Mouse (Mus musculus): ENCODE measurements around the gene Sag.
"Not testable (repeated sequence)": the region's sequence is repeated elsewhere in the genome, so short reads cannot be mapped to it uniquely, and the experiment has no call there.

Sag gene

DNA sequence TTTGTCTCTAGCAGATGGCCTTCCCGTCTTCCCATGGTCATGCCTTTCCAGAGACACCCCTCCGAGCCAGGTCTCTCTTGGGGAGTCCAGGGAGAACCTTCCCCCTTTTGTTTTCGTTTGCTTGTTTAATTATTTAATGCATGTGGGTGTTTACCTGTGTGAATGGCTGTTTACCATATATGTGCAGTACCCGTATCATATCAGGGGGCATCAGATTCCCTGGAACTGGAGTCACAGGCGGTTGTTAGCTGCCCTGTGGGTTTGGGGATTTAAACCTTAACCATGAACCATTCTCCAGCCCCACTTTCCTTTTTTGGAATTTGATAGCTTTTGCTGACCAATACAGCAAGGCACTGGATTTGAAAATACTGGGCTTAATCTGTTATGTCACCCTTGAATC is 21.8 kb downstream of the Sag start:
- DNase-seq = no peak

DNA sequence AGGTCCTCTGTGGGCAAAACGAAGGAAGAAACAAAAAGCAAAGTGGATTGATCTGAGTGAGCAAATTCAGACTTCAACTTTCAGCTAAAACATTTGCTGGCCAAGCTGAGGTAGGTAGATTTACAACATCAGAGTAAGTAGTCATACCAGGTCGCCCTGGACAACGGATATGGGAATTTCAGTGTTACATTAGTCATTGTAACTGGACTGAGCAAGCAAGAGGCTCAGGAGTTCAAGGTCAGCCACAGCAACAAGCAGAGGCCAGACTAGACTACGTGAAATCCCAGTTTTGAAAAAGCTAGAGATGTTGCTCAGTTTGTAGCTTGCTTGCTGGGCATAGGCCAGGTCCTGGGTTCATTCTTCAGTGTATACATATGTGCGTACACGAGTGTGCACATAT is 22.5 kb downstream of the Sag start:
- DNase-seq = no peak

DNA sequence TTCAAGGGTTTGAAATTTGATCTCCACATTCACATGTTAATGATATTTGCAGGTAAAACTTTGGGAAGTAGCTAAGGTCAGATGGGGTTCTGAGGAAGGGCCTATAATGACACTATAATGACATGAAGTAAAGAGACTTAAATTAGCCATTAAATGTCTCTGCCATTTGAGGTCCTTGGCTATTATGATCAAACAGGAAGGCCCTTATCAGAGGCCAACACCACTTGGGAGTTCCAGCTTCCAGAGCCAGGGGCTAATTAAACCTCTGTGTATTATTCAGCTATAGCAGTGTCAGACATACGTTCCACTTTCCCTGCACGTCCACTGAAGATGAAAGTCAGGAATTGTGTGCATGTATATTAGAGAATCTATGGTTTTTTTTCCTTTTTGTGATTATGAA is 23.0 kb downstream of the Sag start:
- no peak for DNase-seq

DNA sequence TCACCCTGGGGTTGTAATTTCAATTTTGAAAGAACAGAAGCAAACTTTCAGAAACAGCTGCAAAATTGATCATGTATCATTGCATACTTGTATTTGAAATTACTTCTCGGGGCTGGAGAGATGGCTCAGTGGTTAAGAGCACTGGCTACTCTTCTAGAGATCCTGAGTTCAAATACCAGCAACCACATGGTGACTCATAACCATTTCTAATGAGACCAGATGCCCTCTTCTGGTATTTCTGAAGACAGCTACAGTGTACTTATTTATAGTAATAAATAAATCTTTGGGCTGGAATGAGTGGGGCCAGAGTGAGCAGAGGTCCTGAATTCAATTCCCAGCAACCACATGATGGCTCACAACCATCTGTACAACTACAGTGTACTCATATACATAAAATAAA is 24.0 kb downstream of the Sag start:
- not testable (repeated sequence) for DNase-seq

- DNase-seq = no peak
Observed at GRCm38 (mm10) chr1:87828185-87828584, 24.7 kb downstream of the Sag start.

DNA sequence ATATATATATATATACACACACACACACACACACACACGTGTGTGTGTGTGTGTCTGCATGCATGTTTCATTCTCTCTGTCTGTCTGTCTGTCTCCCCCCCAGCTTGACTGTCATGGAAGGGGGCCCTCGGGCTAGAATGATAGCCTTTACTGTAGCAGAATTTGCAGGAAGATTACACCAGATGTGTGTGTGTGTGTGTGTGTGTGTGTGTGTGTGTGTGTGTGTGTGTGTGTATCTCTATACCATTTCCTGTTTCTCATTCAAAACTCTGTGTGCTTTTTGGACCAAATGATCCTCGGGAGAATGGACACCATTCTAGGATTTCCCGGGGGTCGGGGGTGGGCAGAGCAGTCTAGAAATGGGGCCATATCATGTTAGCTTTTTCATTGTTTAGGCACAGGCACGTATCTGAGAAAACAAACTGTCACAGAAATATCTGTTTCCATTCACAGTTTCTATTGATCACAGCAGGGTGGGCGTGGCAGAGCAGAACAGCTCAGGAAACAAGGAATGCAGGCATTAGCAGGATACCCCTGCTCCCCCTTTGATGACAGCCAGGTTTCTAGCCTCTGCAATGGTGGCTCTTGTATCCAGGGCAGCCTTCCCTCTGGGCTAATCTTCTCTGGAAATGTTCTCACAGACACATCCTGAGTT is 25.6 kb downstream of the Sag start:
- DNase-seq = no peak

GRCm38 (mm10) chr1:87829621-87830211 is 26.2 kb downstream of the Sag start:
- DNase-seq = no peak

DNA sequence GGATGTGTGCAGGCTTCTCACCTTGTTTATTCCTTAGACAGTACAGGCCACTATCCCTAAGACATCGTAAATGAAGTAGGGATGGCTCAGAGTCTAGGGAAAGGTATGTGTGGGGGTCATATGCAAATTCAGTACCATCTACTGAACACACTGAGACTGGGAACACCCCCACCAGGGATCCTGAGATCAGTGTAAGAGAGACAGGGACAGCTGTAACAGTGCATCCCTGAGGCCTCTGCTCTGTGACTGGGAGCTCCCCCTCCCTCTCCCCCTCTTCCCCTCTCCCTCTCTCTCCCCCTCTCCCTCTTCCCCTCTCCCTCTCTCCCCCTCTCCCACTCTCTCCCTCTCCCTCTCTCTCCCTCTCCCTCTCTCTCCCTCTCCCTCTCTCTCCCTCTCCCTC is 33.0 kb downstream of the Sag start:
- DNase-seq = no peak

GRCm38 (mm10) chr1:87837018-87837417 is 33.5 kb downstream of the Sag start:
- DNase-seq = no peak

DNA sequence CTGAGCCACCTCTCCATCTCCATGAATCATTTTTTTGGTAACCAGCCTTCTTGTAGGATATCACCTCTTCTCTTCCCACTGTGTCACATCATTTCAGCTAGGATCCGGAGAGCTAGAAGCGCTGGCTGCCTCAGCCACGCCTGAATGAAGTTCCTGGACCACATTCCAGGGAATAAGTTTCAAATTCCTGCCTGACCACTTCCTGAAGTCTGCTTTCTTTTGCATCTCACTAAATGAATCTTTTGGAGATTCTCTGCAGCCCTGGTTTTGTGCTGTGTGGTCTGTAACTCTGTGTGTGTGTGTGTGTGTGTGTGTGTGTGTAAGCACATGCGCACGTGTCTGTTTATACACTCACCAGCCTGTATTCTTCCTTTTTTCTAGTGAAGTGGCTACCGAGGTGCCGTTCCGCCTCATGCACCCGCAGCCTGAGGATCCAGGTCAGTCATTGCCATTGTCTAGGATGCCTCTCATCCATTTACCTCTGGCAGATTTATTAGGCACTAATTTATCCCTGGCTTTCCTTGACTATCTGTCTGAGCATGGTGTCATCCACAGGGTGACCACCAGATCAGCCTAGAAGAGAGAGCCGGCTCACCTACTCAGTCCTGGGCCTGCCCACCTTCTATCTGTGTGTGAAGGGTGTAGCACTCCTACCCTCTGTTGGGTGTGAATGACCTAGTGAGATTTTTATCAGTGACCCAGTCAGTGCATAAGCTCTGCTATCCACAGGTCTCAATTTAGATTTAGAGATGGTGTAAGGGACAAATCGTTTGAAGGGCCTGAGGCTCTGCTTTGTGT is 37.1 kb downstream of the Sag start:
- DNase-seq = no peak

DNA sequence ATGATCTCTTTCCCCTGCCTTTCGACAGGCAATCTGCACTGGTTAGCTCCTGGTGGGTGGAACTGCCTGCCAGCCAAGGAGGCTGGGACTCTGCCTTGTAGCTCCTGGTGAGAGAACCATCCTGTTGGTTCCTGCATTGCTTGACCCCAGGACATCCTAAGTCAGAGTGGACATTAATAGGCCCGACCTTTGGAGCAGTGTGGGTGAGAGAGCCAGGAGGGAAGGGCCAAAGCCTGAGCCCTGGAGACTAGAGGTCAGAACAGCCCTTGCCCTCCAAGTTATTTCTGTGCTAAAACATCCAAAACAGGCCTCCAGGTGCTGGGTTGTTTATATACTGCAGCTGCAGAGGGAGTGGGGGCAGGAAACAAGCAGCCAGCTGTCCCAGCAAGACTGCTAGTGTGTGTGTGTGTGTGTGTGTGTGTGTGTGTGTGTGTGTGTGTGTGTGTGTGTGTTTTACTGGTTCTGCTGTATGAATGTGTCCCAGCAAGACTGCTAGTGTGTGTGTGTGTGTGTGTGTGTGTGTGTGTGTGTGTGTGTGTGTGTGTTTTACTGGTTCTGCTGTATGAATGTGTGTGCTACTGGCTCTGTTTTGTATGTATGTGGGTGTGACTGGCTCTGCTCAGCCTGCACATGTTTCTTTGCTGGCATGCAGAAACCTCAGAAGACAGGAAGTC is 43.5 kb downstream of the Sag start:
- no peak for DNase-seq

GRCm38 (mm10) chr1:87847475-87848168 is 44.1 kb downstream of the Sag start:
- no peak for DNase-seq

DNA sequence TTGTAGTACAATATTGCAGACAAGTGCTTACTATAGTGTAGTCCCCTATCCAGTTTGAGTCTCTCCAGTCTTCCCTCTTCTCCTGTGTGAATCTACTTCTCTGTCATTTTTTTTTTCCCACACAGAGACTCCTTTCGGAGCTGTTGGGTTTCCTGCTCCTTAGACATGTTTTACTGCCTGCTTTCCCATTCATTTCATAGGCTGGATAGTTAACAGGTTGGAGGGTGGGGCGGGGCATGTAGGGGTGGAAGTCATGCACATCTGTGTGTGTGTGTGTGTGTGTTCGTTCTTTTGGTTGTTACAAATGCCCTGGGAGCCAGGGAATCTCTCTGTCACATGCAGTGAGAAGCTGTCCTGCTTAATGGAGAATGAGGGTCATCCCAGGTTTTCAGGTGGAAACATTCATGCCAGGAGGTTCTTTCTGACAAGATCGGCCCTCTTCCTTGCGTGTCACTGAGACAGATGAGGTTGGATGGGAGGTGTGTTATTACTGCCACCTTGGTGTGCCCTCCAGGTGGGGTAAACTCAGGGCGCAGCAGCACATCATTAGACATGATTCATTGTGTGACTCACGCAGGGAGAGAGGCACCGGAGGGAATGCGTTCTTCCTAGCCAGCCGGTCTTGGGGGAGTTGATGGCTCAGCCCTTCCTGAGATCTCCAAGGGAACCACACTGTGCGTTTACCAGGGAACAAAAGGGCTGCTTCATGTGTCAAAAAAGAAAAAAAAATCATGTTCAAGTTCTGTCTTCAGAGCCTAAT is 44.9 kb downstream of the Sag start:
- DNase-seq = peak; percentile 17

- no peak for DNase-seq
Observed at GRCm38 (mm10) chr1:87849278-87849677, 45.8 kb downstream of the Sag start.

- no peak for DNase-seq
Observed at GRCm38 (mm10) chr1:87851344-87851743, 47.9 kb downstream of the Sag start.

GRCm38 (mm10) chr1:87852081-87852790 is 48.8 kb downstream of the Sag start:
- peak; percentile 54 for DNase-seq

GRCm38 (mm10) chr1:87852892-87853600 is 49.6 kb downstream of the Sag start, which contains the start of gene Dgkd:
Gene Dgkd (plus strand): TSS chr1:87853287.
- peak; percentile 70 for DNase-seq

DNA sequence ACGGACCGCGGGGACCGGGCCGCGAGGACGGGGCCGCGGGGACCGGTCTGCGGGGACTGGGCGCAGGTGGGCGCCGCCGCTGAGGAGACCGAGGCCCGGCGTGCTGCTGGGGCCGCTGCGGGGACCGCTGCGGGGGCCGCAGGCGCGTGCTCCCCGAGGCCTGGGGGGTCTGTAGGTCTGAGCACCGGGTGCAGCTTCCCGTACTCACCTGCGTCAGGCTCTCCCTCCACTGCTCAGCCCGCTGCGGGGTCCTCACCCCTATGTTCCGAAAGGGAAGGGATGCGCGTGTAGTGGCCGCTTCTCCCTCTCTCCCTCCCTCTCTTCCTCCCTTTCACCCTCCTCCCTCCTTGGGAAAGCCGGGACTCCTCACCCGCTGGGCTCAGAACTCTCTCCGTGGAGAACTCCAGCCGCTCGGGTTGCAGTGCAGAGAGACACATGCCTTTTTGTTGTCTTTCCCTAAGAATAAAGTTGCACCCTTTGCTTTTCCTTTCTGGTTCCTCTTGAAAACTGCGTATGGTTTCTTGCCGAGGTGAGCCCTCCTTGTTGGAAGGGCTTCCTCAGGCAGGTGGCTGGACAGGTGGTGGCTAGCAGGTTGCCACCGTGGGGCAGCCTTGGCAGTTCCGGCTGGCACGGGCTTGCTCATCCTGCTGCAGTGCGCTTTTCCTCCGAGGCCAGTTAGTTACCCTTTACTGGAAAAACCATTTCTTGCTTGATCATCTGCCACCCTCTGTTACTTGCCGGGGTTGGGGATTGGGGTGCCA is 50.3 kb downstream of the Sag start:
- peak; percentile 97 for DNase-seq

- no peak for DNase-seq
Observed at GRCm38 (mm10) chr1:87854411-87854810, 50.9 kb downstream of the Sag start.

- peak; percentile 66 for DNase-seq
Observed at GRCm38 (mm10) chr1:87854851-87855251, 51.4 kb downstream of the Sag start.

All from cerebellum, adult 9-10 months (tissue).